Mouse (Mus musculus) embryonic facial prominence, embryonic 11.5 days (tissue): ENCODE data around the gene Dlgap1. TPM values are rescaled to one million over a fixed set of nuclear protein-coding genes. Genes with fewer than 3 reads are reported as not detected.
A peak's percentile ranks its signal among the peaks of the same experiment; 100 is the strongest.

Experiments
- ATAC-seq: fragments of 200-750 bp; cut with Nextera tagmentation; replicated peaks from 2 replicates; pipeline ENCODE4 v1.8.0; 2017; ENCODE audit warnings: low read depth; ENCODE audit not compliant: insufficient number of reproducible peaks, low FRiP score, low TSS enrichment
- DNase-seq: peaks from one replicate; pipeline ENCODE4 v3.0.0-alpha.2; 2015; ENCODE audit warnings: low spot score
- H3K27ac ChIP-seq: fragments of 300-500 bp; sonication (generic); replicated peaks from 2 replicates; pipeline ENCODE4 v1.5.1; 2014; ENCODE audit warnings: mild to moderate bottlenecking, low read depth, low read length, control low read depth
- H3K27me3 ChIP-seq: fragments of 300-500 bp; sonication (generic); 2 replicates; pipeline ENCODE4 v1.6.1; 2014; ENCODE audit warnings: mild to moderate bottlenecking, low read length, moderate library complexity, mixed read lengths; ENCODE audit not compliant: control insufficient read depth, insufficient read depth
- H3K36me3 ChIP-seq: fragments of 300-500 bp; sonication (generic); replicated peaks from 2 replicates; pipeline ENCODE4 v1.6.1; 2014; ENCODE audit warnings: low read depth, mild to moderate bottlenecking, low read length, moderate library complexity, mixed read lengths; ENCODE audit not compliant: control insufficient read depth, insufficient read depth
- H3K4me1 ChIP-seq: fragments of 300-500 bp; sonication (generic); 2 replicates; pipeline ENCODE4 v1.6.1; 2014; ENCODE audit warnings: low read length, mixed read lengths; ENCODE audit not compliant: control insufficient read depth, insufficient read depth
- H3K4me2 ChIP-seq: fragments of 300-500 bp; sonication (generic); 2 replicates; pipeline ENCODE4 v1.6.1; 2014; ENCODE audit warnings: low read depth, mild to moderate bottlenecking, control low read depth, low read length, moderate library complexity
- H3K4me3 ChIP-seq: fragments of 300-500 bp; sonication (generic); 2 replicates; pipeline ENCODE4 v1.5.1; 2014; ENCODE audit warnings: low read depth, low read length, control low read depth
- H3K9ac ChIP-seq: fragments of 300-500 bp; sonication (generic); replicated peaks from 2 replicates; pipeline ENCODE4 v1.6.1; 2014; ENCODE audit warnings: mild to moderate bottlenecking, control low read depth, low read length
- H3K9me3 ChIP-seq: fragments of 300-500 bp; sonication (generic); replicated peaks from 2 replicates; pipeline ENCODE4 v1.6.1; 2016; ENCODE audit warnings: mild to moderate bottlenecking, low read length, inconsistent platforms, mixed read lengths; ENCODE audit not compliant: control insufficient read depth
- WGBS: fragments of 180-500 bp; shearing (Covaris S2); extraction: QIAGEN DNeasy Blood & Tissue Kit; methylation state at CpG from one replicate; pipeline ENCODE4 v1.1.7; 2014; 5-methylcytosine and 5-hydroxymethylcytosine counted together
- polyA plus RNA-seq: library from polyadenylated mRNA; unstranded; fragments of >200 nt; fragmentation: Nextera tagmentation; extraction: Ambion mirVana; gene quantifications from 2 replicates; pipeline ENCODE4 v1.2.1, GENCODE M21; 2014

The Dlgap1 gene
- polyA plus RNA-seq, 1 experiment from 2014 or later = 2.4 TPM

- no peak overlapping the region for H3K4me3 ChIP-seq
- no peak for ATAC-seq
- no peak for DNase-seq
- 79% methylated on average over 14 of the region's 14 CpGs for WGBS
- H3K9me3 ChIP-seq = no peaks in the 10 kb centered on the region
- H3K27ac ChIP-seq = no peak overlapping the region
- no peaks in the 10 kb centered on the region for H3K27me3 ChIP-seq
- no peak overlapping the region for H3K4me2 ChIP-seq
- no peaks in the 10 kb centered on the region for H3K4me1 ChIP-seq
- no peaks in the 10 kb centered on the region for H3K36me3 ChIP-seq
- H3K9ac ChIP-seq = no peak overlapping the region
Measured at GRCm38 (mm10) chr17:70802022-70802421, 833.1 kb downstream of the Dlgap1 start.

DNA sequence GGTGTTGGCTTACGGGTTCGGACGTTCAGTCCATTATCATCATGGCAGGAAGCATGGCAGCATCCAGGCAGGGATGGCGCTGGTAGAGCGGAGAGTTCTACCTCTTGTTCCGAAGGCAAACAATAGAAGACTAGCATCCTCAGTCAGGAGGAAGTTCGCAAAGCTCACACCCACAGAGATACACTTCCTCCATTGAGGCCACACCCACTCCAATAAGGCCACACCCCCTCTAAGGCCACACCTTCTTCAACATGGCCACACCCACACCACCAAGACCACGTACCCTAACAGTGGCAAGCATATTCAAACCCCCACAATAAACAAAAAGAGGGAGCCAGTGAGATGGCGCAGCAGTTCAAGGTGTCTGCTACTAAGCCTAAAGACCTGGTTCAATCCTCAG lies 837.0 kb downstream of the Dlgap1 start:
- H3K4me2 ChIP-seq = no peak overlapping the region
- no peak overlapping the region for H3K4me3 ChIP-seq
- no peaks in the 10 kb centered on the region for H3K4me1 ChIP-seq
- DNase-seq (no peak), ATAC-seq (no peak)
- H3K9me3 ChIP-seq = no peaks in the 10 kb centered on the region
- H3K27ac ChIP-seq = no peak overlapping the region
- no peak overlapping the region for H3K9ac ChIP-seq
- no peaks in the 10 kb centered on the region for H3K27me3 ChIP-seq
- H3K36me3 ChIP-seq = no peaks in the 10 kb centered on the region
- WGBS = 94% methylated on average over 9 of the region's 9 CpGs

- H3K9ac ChIP-seq = no peak overlapping the region
- H3K9me3 ChIP-seq = no peaks in the 10 kb centered on the region
- H3K4me2 ChIP-seq = no peak overlapping the region
- H3K4me1 ChIP-seq = no peaks in the 10 kb centered on the region
- 95% methylated on average over 2 of the region's 2 CpGs for WGBS
- no peak overlapping the region for H3K27ac ChIP-seq
- DNase-seq = no peak
- no peaks in the 10 kb centered on the region for H3K27me3 ChIP-seq
- no peak overlapping the region for H3K4me3 ChIP-seq
- no peak for ATAC-seq
- H3K36me3 ChIP-seq = no peaks in the 10 kb centered on the region
Measured at GRCm38 (mm10) chr17:70806600-70806999, 837.7 kb downstream of the Dlgap1 start.

DNA sequence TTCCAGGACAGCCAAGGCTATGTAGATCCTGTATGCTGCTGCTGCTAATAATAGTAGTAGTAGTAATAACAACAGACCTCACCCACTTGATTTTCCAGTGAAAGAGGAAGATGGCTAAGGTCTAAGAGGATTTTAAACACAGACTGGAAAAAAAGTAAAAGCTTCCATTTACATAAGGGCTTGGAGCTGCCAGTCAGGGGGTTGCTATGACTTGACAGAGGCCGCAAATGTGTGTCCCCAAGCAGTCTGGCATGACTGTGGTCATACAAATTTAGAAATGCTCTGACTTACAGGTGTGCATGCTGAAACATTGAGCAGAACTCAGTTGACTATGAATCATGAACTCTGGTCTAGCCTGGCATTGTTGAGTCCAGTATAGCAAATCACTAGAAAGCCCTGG lies 839.0 kb downstream of the Dlgap1 start:
- Histone ChIP-seq H3K4me1 (no peaks in the 10 kb centered on the region), H3K4me2 (no peak overlapping the region), H3K9me3 (no peaks in the 10 kb centered on the region), H3K36me3 (no peaks in the 10 kb centered on the region), H3K9ac (no peak overlapping the region), H3K27me3 (no peaks in the 10 kb centered on the region), H3K27ac (no peak overlapping the region), H3K4me3 (no peak overlapping the region)
- WGBS = 92% methylated on average over 1 of the region's 1 CpGs
- ATAC-seq (no peak), DNase-seq (no peak)

DNA sequence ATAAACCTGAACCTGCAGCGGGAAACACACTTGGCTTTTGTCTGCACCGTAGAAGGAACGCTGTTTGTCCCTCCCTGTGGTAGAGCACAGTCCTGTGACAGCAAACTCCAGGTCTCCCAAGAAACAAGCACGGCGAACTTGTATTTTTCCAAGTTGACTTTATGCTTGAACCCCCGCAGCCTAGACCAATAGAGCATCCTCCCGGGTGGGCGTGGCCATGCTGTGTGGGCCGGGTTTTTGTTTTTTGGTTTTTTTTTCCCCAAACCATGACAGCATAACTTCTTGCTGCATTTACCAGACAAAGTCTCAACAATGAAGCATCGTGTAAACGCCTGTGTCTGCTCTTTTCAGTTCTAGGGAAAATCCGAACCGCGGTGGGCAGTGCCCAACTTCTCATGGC lies 840.0 kb downstream of the Dlgap1 start:
- Histone ChIP-seq H3K36me3 (no peaks in the 10 kb centered on the region), H3K4me1 (no peaks in the 10 kb centered on the region), H3K9ac (no peak overlapping the region), H3K4me2 (no peak overlapping the region), H3K9me3 (no peaks in the 10 kb centered on the region), H3K4me3 (no peak overlapping the region), H3K27me3 (no peaks in the 10 kb centered on the region), H3K27ac (no peak overlapping the region)
- DNase-seq = no peak
- 36% methylated on average over 14 of the region's 14 CpGs for WGBS
- no peak for ATAC-seq

- no peak overlapping the region for H3K4me2 ChIP-seq
- H3K4me3 ChIP-seq = no peak overlapping the region
- ATAC-seq = no peak
- no peaks in the 10 kb centered on the region for H3K9me3 ChIP-seq
- H3K9ac ChIP-seq = no peak overlapping the region
- no peak overlapping the region for H3K27ac ChIP-seq
- no peaks in the 10 kb centered on the region for H3K36me3 ChIP-seq
- DNase-seq = no peak
- WGBS = 44% methylated on average over 3 of the region's 3 CpGs
- no peaks in the 10 kb centered on the region for H3K27me3 ChIP-seq
- no peaks in the 10 kb centered on the region for H3K4me1 ChIP-seq
Measured at GRCm38 (mm10) chr17:70809776-70810175, 840.9 kb downstream of the Dlgap1 start.

DNA sequence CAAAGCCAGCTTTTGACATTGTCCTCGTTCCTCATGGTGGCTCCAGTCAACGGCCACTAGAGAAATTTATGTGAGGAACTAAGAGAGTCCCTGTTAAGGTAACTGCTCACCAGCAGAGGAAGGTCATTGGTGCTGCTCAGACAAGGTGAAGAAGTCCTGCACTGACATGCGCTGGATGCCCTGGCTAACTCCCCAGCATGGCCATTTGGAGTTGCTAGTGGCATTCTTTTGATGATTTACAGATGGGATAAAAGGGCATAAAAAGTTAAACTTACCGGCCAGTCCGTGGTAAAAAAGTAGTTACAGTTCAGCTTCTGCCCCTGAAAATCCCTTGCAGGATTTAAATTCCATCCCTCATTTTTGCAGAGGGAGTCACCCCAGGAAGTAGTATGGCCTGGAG lies 841.9 kb downstream of the Dlgap1 start:
- ATAC-seq (no peak), DNase-seq (no peak)
- WGBS = 76% methylated on average over 5 of the region's 5 CpGs
- Histone ChIP-seq H3K27ac (no peak overlapping the region), H3K4me1 (no peaks in the 10 kb centered on the region), H3K27me3 (no peaks in the 10 kb centered on the region), H3K4me3 (no peak overlapping the region), H3K9me3 (no peaks in the 10 kb centered on the region), H3K9ac (no peak overlapping the region), H3K4me2 (no peak overlapping the region), H3K36me3 (no peaks in the 10 kb centered on the region)

DNA sequence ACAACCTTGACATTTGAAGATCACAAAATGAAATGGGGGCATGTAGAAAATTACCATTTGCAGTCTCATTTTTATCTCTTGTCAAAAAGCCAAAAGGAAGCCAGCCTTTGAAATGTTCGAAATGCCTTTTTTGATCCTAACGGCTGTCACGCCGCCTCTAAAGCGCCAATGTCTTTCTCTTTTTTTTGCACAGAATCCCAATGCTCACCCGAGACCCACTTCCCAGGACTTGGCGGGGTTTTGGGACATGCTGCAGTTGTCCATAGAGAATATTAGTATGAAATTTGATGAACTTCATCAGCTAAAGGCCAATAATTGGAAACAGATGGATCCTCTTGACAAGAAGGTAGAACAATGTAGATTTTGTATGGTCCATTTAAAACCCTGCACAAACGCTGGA lies 846.1 kb downstream of the Dlgap1 start:
- H3K4me1 ChIP-seq = no peaks in the 10 kb centered on the region
- H3K9me3 ChIP-seq = no peaks in the 10 kb centered on the region
- no peak overlapping the region for H3K27ac ChIP-seq
- WGBS = 51% methylated on average over 8 of the region's 8 CpGs
- H3K4me2 ChIP-seq = no peak overlapping the region
- H3K27me3 ChIP-seq = peaks cover 10% of the 10 kb centered on the region
- DNase-seq (peak; percentile 45), ATAC-seq (no peak)
- H3K36me3 ChIP-seq = no peaks in the 10 kb centered on the region
- no peak overlapping the region for H3K9ac ChIP-seq
- no peak overlapping the region for H3K4me3 ChIP-seq
